Mouse (Mus musculus) embryonic fibroblast, embryonic 13.5 days (primary cell): ENCODE measurements around the gene Glra1. TPM values are rescaled to one million over a fixed set of nuclear protein-coding genes. Genes with fewer than 3 reads are reported as not detected.
A peak's percentile ranks its signal among the peaks of the same experiment; 100 is the strongest.

Source experiments
- H3K27ac ChIP-seq: 2 replicates; pipeline ENCODE4 v1.5.1; 2012; ENCODE audit warnings: low read length, control low read depth, inconsistent platforms; ENCODE audit not compliant: insufficient read depth
- H3K4me1 ChIP-seq: 2 replicates; pipeline ENCODE4 v1.6.1; 2011; ENCODE audit warnings: low read length; ENCODE audit not compliant: control insufficient read depth, insufficient read depth
- H3K4me3 ChIP-seq: 2 replicates; pipeline ENCODE4 v1.5.1; 2011; ENCODE audit warnings: mild to moderate bottlenecking, control low read depth, low read length; ENCODE audit not compliant: insufficient read depth
- CTCF ChIP-seq: IDR thresholded peaks from 2 replicates; pipeline ENCODE4 v1.5.1; 2011; ENCODE audit warnings: mild to moderate bottlenecking, control low read depth, low read length, moderate library complexity, borderline replicate concordance; ENCODE audit not compliant: insufficient read depth
- POLR2A ChIP-seq: IDR thresholded peaks from 2 replicates; pipeline ENCODE4 v1.6.1; 2011; ENCODE audit warnings: low read depth, mild to moderate bottlenecking, control low read depth, low read length, moderate library complexity
- polyA plus RNA-seq: library from polyadenylated mRNA; stranded (reverse); fragments of >200 nt; gene quantifications from 2 replicates; pipeline ENCODE4 v1.2.4, GENCODE M21; 2011; ENCODE audit warnings: low read depth; ENCODE audit not compliant: missing spikeins, insufficient read length

Glra1 gene
- polyA plus RNA-seq, 1 experiment = not detected

GRCm38 (mm10) chr11:55471467-55471866 lies 136.5 kb downstream of the Glra1 start:
- TF ChIP-seq CTCF = no peak
- no peak for TF ChIP-seq POLR2A
- peak overlapping the region; percentile 100 for H3K4me3 ChIP-seq
- H3K27ac ChIP-seq = no peak overlapping the region
- peaks cover 10% of the 10 kb centered on the region; the same call in 1 of the 2 replicates for H3K4me1 ChIP-seq

DNA sequence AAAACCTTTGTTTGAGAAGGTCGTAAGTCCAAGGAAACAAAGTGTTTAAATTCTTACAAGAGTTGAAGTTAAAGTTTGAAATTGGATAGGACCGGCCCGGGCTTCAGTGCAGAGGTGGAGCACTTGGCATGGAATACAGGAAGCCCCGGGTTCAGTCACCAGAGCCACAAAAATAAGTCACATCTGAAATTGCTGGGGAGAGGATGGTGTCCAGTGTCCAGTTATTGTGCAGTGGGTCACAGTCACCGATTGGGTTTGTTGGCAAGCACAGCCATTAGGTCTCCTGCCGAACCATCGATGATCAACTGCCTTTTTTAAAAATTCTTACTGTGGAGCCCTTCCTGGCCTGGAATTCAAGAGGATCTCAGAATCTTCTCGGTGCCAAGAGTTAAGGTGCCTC lies 137.2 kb downstream of the Glra1 start:
- Histone ChIP-seq H3K4me1 (peaks cover 10% of the 10 kb centered on the region; the same call in 1 of the 2 replicates), H3K4me3 (peak overlapping the region; percentile 100), H3K27ac (no peak overlapping the region)
- TF ChIP-seq POLR2A (no peak), CTCF (no peak)

DNA sequence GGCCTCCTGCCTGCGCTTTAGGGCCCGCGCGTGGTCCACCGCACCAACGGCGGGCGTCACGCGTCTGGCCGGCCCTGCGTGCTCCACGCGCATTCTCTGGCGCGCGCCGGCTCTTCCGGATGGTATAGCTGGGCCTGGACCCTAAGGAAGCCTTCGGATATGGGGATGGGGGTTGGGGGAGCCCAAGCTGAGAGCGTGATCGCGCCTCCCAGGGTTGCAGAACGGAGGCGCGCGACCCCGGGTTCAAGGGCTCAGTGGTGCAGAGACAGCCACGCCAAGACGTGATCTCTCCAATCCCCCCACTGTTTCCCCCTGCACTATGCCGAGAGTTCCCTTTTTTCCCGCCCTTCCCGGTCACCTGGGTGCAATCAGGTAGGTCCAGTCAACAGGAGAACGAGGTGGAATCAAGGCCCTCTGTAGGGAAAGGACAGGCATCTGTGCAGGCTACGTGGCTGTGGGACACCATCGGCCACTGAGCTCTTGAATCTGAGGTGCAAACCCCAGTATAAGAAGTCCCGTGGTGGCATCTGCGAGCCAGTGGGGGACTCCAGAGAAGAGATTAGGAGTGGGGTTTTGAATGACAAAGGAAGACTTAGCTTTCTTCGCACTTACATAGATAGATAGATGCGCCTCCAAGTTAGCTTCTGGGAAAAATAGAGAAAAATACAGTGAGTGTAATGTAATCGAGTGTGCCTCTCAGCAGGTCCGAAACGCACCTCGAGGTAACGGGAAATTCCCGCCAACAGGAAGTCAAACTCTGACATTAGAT lies 137.9 kb downstream of the Glra1 start:
- H3K4me1 ChIP-seq = peaks cover 10% of the 10 kb centered on the region; the same call in 1 of the 2 replicates
- TF ChIP-seq CTCF = no peak
- no peak for TF ChIP-seq POLR2A
- H3K4me3 ChIP-seq = peak overlapping the region; percentile 100
- peak overlapping the region; percentile 13; the same call in 1 of the 2 replicates for H3K27ac ChIP-seq

DNA sequence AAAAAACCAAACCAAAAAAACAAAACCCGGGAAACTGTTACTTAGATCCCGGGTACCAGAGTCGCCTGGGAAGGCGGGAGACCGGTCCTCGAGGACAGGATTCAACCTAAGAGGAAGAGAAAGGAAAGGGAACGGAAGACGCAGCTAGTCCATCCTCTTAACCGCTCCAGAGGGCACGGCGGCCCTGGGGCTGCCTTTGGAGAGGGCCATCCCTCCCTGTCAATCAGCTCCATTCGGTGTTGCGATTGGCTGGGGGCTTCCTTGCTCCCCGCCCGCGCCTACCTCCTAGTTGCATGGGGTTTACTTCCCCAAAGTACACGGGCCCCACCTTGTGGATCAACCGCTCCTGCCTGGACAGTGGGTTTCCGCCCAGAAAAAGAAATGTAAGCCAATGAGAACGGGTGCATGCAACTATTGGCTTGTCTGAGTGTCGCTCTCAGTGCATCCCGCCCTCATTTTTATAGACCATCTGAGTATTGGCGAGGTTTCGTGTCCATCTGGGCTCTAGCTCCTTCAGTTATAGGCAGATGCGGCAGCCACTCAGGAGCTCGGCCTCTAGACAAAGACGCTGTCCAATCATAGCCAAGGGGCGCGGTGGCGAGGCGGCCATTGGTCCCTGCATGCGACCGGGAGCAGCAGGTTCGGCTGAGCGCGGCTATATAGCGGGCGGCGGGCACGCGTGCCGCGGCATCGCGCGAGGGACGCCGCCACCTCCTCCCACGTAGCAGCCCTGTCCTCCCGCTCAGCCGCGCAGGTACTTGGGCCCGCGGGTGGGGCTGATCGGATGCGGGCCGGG lies 138.8 kb downstream of the Glra1 start, which contains the start of gene G3bp1:
Gene G3bp1, plus strand, starts transcription at position 638 of the 796 bp plus-strand sequence.
- H3K4me3 ChIP-seq = peak within 1 kb of the TSS; percentile 100
- peaks cover 10% of the 10 kb centered on the region; the same call in 1 of the 2 replicates for H3K4me1 ChIP-seq
- TF ChIP-seq POLR2A = peak; percentile 97
- TF ChIP-seq CTCF = no peak
- peak within 1 kb of the TSS; percentile 95 for H3K27ac ChIP-seq

DNA sequence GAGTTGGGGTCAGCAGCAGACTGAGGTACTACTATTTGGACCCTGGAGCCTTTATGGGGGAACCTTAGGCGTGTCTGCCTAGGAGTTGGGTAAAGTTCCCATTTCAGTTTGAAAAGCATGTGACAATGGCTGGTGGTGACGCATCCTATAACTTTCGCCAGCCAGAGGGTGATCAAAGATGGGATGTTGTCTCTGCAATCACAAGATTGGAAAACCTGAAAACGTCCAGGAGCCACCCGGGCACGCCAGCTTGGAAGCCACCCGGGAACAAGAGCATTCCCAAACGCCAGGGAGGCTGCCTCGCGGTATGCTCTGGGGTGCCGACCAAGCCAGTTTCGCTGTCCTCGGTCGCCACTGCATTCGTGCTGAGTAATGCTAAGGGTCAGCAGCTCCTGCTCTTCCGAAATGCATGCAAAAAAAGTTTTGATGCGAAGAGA lies 139.4 kb downstream of the Glra1 start:
- Histone ChIP-seq H3K4me3 (peak overlapping the region; percentile 48), H3K4me1 (peaks cover 10% of the 10 kb centered on the region; the same call in 1 of the 2 replicates), H3K27ac (peak overlapping the region; percentile 95)
- TF ChIP-seq CTCF = no peak
- no peak for TF ChIP-seq POLR2A

DNA sequence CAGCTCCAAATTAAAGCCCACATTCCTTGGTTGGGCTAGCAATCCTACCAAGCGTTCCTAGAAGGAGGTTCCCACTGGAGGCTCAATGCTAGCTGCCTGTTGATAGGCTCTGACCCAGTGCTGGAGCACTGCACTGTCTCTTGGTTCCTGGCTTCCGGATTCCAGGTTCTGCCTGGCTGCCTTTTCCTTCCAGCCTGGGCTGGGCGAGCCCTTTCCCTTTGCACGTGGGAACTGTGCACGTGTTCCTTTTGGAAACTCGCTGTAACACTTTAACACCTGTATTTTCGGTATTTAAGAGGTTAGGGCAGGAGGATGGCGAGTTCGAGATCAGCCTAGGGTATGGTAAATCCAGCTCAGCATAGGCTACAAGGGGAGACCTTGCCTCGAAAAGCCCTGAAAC lies 140.0 kb downstream of the Glra1 start:
- peak overlapping the region; percentile 48; the same call in 1 of the 2 replicates for H3K4me3 ChIP-seq
- TF ChIP-seq CTCF = no peak
- H3K27ac ChIP-seq = peak overlapping the region; percentile 95
- H3K4me1 ChIP-seq = peaks cover 5% of the 10 kb centered on the region; the same call in 1 of the 2 replicates

DNA sequence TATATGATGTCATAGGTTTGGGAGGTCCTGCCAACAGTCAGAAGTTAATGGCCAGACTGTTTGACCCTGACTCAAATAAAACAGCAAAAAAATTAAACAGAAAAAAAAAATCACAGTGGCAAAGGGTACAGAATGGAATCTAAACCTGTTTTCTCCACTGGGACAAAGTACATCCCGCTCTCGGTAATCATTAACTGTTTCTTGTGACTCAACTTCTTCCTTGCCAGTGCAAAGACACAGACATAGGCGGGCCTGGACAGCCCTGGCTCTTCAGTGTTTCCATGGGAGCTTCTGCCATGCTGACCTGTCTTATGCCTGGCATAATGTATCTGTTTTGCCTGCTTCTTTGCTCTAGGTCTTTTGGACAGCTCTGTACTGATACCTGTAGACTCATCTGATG lies 142.8 kb downstream of the Glra1 start:
- H3K4me3 ChIP-seq = no peak overlapping the region
- no peak overlapping the region for H3K27ac ChIP-seq
- TF ChIP-seq CTCF = no peak
- no peak for TF ChIP-seq POLR2A
- peaks cover 5% of the 10 kb centered on the region; the same call in 1 of the 2 replicates for H3K4me1 ChIP-seq

DNA sequence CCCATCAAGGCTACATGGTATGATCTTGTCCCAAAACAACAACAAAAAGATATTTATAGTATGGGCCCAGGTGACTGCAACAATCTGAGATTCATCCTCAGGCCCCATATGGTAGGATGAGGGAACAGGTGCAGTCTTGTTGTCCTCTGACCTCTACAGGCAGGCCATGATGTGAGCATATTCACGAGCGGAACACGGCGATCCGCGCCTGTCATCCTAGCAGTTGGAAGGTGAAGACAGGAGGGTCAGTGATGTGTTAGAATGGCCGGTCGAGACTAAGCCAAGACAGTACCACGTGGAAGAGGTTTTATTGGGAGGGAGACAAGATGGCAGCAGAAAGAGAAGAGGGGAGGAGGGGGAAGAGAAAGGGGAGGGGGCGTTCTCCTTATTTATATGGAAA lies 143.3 kb downstream of the Glra1 start:
- TF ChIP-seq CTCF (no peak), POLR2A (no peak)
- Histone ChIP-seq H3K27ac (no peak overlapping the region), H3K4me3 (no peak overlapping the region), H3K4me1 (peaks cover 7% of the 10 kb centered on the region; the same call in 1 of the 2 replicates)

Other genes starting within 250 kb of the Glra1 start
- 3,951 and 4,760 TPM in 2 replicates for gene Sparc, start 185.0 kb downstream of the Glra1 start, polyA plus RNA-seq
- 114 and 118 TPM in 2 replicates for gene Atox1, start 147.0 kb downstream of the Glra1 start, polyA plus RNA-seq
- gene G3bp1, start 138.5 kb downstream of the Glra1 start, polyA plus RNA-seq = 77.7 and 79.1 TPM in 2 replicates